Mouse (Mus musculus): ENCODE data around the gene Skil.

Gene Skil

GRCm38 (mm10) chr3:31080791-31081502, 13.9 kb upstream of the Skil start:
- in situ Hi-C loops (cut with MboI; ENCODE audit: low pct_unique_long_range_greater_than_20kb in 1 of 2, low sequenced_read_pairs in 2 of 2, unreplicated experiment in 1 of 2) = no loop called here

DNA sequence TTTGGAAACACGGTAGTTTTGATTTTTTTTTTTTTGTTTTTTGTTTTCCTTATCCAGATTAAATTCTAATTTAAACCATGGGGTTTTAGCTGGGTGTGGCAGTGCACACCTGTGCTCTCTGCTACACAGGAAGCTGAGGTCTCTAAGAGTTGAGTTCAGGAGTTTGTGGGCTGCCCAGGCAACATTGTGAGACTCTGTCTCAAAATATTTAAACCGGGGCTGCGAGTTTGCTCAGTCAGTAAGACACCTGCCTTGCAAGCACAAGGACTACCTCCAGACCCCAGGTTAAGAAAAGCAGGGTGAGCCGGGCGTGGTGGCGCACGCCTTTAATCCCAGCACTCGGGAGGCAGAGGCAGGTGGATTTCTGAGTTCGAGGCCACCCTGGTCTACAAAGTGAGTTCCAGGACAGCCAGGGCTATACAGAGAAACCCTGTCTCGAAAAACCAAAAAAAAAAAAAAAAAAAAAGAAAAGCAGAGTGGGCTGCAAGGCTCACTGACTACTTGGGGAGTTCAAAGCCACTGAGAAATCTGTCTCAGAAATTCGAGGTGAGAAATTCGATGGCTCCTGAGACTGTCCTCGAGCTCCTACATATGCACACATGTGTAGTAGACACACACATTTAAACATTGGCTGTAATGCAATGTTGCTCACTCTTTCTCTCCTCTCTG, 11.9 kb upstream of the Skil start:
- in situ Hi-C loops (cut with MboI; ENCODE audit: low pct_unique_long_range_greater_than_20kb in 1 of 2, low sequenced_read_pairs in 2 of 2, unreplicated experiment in 1 of 2) = no loop called here

DNA sequence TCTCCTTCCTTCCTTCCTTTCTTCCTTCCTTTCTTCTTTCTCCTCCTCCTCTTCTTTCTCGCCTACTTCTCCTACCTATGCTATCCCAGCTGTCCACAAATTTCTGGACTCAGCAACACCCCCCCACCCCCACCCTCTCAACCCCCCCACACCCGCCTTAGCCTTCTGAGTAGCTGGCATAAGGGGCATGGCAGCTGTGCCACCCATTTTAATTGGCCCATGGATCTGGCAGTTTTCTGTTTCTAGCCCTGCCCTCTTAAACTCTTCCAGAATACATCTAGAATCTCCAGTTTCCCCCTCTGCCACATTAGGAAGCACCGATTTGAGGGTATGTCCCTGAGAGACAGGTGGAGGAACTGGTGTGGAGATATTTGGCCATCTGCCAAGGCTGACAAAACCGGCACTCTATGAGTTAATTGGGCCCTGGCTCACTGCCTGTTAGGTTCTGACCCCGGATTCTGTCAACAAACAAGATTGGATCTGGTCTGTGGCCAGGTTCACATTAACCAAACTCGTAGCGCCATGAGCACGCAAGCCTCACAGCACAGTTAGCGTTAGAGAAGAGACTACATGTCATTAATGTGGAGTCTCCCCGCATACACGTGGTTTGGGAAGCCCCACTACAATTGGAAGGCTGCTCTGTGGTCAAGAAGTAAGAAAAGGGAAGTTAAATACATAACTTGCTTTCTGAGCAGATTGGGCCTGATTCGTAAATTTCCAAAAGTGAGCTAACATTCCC, 11.2 kb upstream of the Skil start:
- in situ Hi-C loops (cut with MboI; ENCODE audit: low pct_unique_long_range_greater_than_20kb in 1 of 2, low sequenced_read_pairs in 2 of 2, unreplicated experiment in 1 of 2) = no loop called here

DNA sequence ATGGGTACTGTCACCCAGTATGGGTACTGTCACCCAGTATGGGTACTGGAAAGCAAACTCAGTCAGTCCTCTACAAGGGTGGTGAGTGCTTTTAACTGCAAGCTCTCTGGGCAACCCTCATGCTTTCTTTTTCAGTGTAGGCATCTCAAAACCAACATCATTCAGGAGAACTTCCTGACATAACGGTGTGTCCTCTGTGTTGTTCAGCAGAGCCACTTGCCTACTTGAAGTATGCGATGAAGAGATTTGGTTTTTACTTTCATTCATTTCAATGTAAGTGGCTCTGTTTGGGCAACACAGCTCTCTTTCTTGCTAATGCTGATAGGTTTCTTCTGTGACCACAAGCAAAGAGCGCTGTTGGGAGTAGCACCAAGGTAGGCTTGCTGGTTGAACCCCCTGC, 9.9 kb upstream of the Skil start:
- in situ Hi-C loops (cut with MboI; ENCODE audit: low pct_unique_long_range_greater_than_20kb in 1 of 2, low sequenced_read_pairs in 2 of 2, unreplicated experiment in 1 of 2) = no loop called here

DNA sequence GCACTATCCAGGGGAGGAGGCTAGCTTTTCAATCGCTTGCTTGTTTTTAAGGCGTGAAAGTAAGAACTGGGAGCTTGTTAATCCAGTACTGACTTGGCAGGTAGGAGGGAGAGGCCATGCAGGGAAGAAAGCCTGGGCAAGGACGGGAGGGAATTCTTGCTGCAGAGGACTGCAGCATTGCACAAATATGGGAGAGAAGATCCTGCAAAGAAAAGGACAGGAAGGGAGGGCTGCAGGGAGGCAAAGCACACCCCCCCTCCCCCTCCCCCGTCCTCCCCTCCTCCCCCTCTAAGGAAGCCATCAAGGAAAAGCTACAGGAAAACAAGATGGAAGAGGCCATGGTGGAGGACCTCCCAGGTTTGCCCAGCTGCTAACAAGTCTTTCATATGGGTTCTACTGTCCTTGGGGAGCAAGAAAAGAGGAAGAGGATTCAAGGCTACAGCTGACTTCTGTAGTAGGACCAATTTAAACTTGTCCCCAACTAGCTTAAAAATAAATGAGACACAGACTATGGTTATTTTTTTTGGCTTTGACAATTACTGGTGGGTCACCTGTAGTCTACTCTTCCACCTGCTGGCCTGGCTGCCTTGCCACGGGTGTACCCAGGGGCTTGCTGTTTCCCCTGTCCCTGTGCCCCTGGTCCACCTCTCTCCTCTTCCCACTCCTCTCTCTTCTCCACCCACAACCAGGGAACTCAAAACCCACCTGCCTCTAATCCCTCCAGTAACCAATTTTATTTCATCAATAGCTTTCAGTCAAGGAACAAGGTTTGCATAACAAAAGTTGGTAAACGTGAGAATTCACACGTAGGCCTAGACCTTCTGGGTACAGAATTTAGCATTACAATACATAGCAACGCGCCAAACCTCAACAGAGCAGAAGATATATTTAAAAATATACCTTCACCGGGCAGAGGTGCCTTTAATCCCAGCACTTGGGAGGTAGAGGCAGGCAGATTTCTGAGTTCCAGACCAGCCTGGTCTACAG, 5.8 kb upstream of the Skil start:
- in situ Hi-C loops (cut with MboI; ENCODE audit: low pct_unique_long_range_greater_than_20kb in 1 of 2, low sequenced_read_pairs in 2 of 2, unreplicated experiment in 1 of 2) = no loop called here

DNA sequence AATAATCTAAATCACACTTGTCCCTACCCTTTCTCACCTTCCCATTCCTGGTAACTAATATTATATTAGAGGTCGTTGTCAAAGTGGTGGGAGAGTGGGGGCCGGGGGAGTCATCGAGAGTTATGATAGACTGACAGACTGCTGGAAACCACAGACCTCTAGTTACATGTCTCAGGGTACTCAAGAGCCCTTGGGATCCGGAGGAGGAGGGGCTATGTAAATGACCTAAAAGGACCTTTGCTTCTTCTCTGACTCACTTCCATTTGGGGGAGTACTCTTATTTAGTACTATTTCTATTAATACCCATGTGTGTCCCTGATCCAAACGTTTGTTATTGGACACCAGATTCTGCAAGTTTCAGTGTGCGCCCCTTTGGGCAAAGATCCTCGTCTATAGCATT, 4.9 kb upstream of the Skil start:
- in situ Hi-C loops (cut with MboI; ENCODE audit: low pct_unique_long_range_greater_than_20kb in 1 of 2, low sequenced_read_pairs in 2 of 2, unreplicated experiment in 1 of 2) = loop anchor here in 1 of 2 experiments (5.0 kb wide), 1 partner anchor 33 kb away; no protein-coding TSS in a partner anchor

DNA sequence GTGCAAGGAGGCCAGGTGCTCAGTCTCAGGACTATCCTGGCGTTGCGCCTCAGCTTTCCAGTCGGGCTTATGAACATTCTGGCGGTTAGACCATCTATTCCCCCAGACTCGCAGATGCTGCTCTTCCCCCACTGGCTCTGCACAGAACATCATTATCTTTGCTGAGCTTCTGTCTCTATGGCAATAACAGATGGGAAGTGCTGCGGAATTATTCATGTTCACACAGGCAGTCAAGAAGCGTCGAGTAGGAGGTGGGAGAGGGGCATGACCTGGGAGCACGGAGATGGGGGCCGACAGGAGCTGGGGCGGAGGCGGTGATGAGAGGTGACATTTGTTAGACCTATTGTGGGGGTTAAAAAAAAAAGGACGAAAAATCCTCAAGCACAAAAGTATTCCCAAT, 1.7 kb upstream of the Skil start:
- in situ Hi-C loops (cut with MboI; ENCODE audit: low pct_unique_long_range_greater_than_20kb in 1 of 2, low sequenced_read_pairs in 2 of 2, unreplicated experiment in 1 of 2) = loop anchor here in 1 of 2 experiments (5.0 kb wide), 1 partner anchor 36 kb away; no protein-coding TSS in a partner anchor

- in situ Hi-C loops (cut with MboI; ENCODE audit: low pct_unique_long_range_greater_than_20kb in 1 of 2, low sequenced_read_pairs in 2 of 2, unreplicated experiment in 1 of 2) = loop anchor here in 1 of 2 experiments (5.0 kb wide), 1 partner anchor 36 kb away; no protein-coding TSS in a partner anchor
Observed at GRCm38 (mm10) chr3:31093627-31094351, 1.1 kb upstream of the Skil start.

GRCm38 (mm10) chr3:31095179-31095490, 277 bp downstream of the Skil start:
- in situ Hi-C loops (cut with MboI; ENCODE audit: low pct_unique_long_range_greater_than_20kb in 1 of 2, low sequenced_read_pairs in 2 of 2, unreplicated experiment in 1 of 2) = no loop called here

- in situ Hi-C loops (cut with MboI; ENCODE audit: low pct_unique_long_range_greater_than_20kb in 1 of 2, low sequenced_read_pairs in 2 of 2, unreplicated experiment in 1 of 2) = no loop called here
Observed at GRCm38 (mm10) chr3:31095491-31096154, 765 bp downstream of the Skil start.

DNA sequence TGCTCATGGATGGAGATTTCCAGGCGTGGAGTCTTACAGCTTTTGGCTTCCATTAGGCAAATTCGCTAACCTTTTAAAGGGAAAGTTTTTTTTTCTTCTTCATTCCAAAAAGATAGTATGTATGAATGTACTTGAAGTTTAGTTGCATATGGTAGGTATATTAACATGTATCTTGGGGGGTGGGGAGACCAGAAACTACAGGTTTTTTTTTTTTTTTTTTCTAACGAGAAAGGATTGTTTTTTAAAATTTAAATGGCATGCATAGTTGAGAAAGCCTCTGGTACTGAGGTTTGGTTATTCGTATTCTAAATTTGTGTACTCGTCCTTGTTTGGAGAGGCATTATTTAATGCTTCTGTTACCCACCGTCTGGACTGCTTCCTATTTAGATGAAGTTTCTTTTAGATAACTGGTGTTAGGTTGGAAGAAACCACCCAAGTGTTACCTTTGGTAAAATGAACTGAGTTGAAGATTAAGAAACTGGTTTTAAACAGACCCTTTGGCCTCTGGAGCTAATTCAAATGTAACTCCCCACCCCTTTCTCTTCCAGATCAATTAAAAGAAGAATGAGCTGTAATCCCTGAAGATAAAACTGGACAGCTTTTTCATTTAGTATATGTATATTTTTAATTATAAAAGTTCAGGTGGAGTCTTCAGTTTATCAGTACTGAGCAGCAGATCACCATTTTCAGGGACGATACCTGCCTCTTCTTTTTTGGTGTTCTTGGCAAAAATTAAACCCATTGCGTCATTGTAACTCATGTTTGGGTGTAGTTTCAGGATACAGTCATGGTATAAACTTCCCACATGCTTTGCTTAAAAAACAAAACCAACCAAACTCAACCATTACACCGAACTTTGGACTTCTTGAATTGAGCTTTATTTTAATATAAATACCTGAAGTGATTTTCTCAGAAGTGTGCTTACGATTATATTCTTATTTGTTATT, 1.6 kb downstream of the Skil start:
- in situ Hi-C loops (cut with MboI; ENCODE audit: low pct_unique_long_range_greater_than_20kb in 1 of 2, low sequenced_read_pairs in 2 of 2, unreplicated experiment in 1 of 2) = no loop called here

DNA sequence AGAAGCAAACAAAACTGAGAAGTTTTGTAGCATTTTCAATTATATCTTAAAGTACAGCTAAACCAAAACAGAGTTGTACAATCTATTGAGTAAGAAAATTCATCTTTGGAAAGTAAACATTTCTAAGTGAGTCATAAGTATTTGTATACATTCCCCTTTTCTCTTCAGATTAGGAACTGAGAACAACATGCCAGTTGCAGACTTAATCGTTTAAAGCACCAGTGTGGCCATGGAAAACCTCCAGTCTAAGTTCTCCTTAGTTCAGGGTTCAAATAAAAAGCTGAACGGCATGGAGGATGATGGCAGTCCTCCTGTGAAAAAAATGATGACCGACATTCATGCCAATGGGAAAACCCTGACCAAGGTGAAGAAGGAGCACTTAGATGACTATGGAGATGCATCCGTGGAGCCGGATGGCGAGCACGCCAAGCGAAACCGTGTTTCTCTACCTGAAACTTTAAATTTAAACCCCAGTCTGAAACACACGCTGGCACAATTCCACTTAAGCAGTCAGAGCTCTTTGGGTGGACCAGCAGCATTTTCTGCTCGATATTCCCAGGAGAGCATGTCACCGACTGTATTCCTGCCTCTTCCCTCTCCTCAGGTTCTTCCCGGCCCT, 2.4 kb downstream of the Skil start:
- in situ Hi-C loops (cut with MboI; ENCODE audit: low pct_unique_long_range_greater_than_20kb in 1 of 2, low sequenced_read_pairs in 2 of 2, unreplicated experiment in 1 of 2) = no loop called here

GRCm38 (mm10) chr3:31097976-31098375, 3.1 kb downstream of the Skil start:
- in situ Hi-C loops (cut with MboI; ENCODE audit: low pct_unique_long_range_greater_than_20kb in 1 of 2, low sequenced_read_pairs in 2 of 2, unreplicated experiment in 1 of 2) = no loop called here

DNA sequence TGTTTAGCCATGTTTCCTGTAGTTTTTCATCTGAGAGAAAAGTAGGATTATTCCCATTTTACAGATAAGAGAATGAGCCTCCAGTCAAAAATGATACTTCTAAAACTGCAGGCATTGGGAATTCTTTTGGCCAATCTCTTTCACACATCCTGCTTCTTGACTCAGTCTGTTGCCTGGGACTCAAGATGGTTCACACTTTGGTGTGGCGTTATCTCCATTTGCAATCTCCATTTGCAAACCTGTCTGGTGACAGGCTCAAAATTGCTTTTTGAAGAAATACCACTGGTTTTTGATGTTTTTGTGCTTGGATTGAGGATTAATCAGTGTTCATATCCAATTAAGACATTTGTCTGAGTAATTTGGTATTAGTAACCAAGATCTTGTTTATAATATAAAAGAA, 3.7 kb downstream of the Skil start:
- in situ Hi-C loops (cut with MboI; ENCODE audit: low pct_unique_long_range_greater_than_20kb in 1 of 2, low sequenced_read_pairs in 2 of 2, unreplicated experiment in 1 of 2) = no loop called here

DNA sequence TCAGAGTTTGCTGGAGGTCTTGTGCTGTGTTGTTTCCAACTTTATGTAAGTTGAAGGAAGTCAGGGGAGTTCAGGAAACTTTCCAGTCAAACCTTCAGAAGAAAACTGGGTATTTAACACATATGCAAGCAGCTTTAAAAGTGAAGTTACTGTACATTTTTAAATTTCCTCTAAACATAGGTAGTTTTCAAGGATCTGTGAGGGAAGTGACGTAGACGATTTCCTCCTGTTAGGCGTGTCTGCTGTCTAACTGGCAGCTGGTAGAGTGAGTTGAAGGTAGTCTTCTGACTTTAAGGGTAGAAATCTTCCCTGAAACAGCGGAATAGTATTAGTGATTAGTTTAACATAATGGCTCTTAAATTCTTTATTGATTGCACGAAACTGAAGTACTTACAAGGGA, 5.2 kb downstream of the Skil start:
- in situ Hi-C loops (cut with MboI; ENCODE audit: low pct_unique_long_range_greater_than_20kb in 1 of 2, low sequenced_read_pairs in 2 of 2, unreplicated experiment in 1 of 2) = no loop called here

DNA sequence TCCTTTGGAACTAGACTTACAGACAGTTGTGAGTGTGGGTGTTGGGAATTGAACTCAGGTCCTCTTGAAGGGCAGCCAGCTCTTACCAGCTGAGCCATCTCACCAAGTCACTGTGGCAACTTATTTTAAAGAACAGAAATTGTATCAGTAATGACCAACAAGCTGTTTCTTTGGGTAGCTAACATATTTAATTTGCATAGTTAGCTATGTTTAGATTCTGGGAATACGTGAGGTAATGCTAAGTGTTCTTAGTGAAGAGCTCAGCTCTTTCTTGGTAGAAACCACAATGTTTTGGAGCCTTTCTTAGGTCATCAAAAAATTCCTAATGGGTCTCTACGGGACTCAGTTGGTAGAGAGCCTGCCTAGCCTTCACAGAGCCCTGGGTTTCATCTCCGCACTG, 5.9 kb downstream of the Skil start:
- in situ Hi-C loops (cut with MboI; ENCODE audit: low pct_unique_long_range_greater_than_20kb in 1 of 2, low sequenced_read_pairs in 2 of 2, unreplicated experiment in 1 of 2) = no loop called here
